Mouse (Mus musculus) lung, adult 2 months (tissue): ENCODE data around the gene Ablim1.

Experiments
- CTCF ChIP-seq: fragments of 200-500 bp; IDR thresholded peaks from 2 replicates; pipeline ENCODE4 v1.5.1; 2011; ENCODE audit warnings: mild to moderate bottlenecking, low read length, control low read depth; ENCODE audit not compliant: insufficient read depth
- POLR2A ChIP-seq: fragments of 200-500 bp; IDR thresholded peaks from 2 replicates; pipeline ENCODE4 v1.6.1; 2011; ENCODE audit warnings: low read depth, mild to moderate bottlenecking, control low read depth, low read length, borderline replicate concordance; ENCODE audit errors: extremely low read depth

DNA sequence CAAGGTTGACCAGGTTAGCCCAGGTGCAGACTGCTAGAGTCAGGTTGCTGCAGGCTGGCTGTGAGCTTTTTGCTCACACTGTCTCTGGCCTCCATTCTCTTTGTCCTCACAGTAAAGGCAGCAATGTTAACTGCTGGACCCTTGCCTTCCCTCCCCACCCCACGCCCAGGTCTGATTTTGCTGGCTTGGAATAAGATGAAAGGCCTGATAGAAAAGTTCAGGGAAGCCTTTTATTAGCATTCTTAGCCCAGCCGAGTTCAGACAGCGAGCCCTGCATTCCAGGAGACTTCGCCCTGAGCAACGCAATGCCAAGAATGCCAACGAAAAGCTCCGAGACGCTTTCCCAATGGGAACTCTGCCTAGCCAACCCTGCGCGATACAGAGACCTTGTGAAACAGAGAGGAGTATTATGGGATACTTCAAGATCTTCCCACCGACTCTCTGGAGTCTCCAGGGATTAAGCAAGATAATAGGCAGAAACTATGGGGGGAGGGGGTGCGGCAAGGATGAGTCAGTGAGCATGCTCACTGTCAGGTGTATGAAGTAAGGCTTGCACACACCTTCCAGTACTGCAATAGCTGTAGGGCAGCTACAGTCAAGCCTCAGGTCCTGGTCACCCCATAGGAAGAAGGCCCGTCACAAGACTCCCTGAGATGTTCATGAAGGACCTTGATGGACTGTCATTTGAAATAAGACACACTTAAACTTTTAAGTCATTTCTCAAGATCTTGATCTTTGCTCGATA, 324.2 kb downstream of the Ablim1 start:
- TF ChIP-seq POLR2A (no peak), CTCF (no peak)
